Comparison of ENCODE assay signal across 10 mouse cellular contexts in the genomic region with DNA sequence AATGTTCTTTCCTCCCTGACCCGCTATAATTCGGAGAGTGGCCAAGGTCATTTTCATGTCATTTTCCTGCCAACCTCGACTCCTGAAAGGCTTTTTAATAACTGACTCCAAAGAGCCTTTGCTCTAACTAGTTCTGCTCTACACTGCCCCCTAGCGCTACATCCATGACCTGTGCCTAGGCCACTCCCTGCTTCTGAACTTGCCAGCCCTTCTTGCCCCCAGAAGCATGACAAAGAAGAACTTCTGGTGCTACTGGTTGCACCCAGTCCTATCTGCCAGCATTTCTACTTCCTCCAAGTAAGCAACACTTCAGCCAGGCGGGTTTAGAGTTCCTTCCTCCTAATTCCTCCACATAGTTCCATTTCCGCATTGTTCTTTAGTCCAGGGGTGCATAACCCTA. TPM values are rescaled to one million over a fixed set of nuclear protein-coding genes. Genes with fewer than 3 reads are reported as not detected.
DNase-seq lines count a peak whose midpoint lies in the region; TF ChIP-seq lines count a peak whose summit lies in the region.
"Had no signal": no experiment of that assay in that cellular context is flagged by ENCODE, and none has a peak within 500 bp of the region (broad histone marks: within the 10 kb centered on the region; RNA-seq: fewer than 3 reads in every experiment).

No protein-coding gene starts in this region.

- no peak overlapping the region for H3K4me3 ChIP-seq in thymus, adult 2 months (ENCODE audit: control insufficient read depth, insufficient read depth, low read length)
- H3K4me3 ChIP-seq in midbrain, embryonic 10.5 days, result no peak overlapping the region
- H3K4me3 ChIP-seq: embryonic facial prominence, embryonic 13.5 days; liver, embryonic 13.5 days had no signal

- no peaks in the 10 kb centered on the region for H3K36me3 ChIP-seq in thymus, adult 2 months (ENCODE audit: control insufficient read depth, insufficient read depth, low read length)
- H3K36me3 ChIP-seq in midbrain, embryonic 10.5 days, result no peaks in the 10 kb centered on the region
- H3K36me3 ChIP-seq: embryonic facial prominence, embryonic 13.5 days; liver, embryonic 13.5 days had no signal

- H3K9me3 ChIP-seq in midbrain, embryonic 10.5 days (replicated peaks), result no peaks in the 10 kb centered on the region
- H3K9me3 ChIP-seq: embryonic facial prominence, embryonic 13.5 days; liver, embryonic 13.5 days had no signal

- WGBS in thymus, adult 2 months, result 51% methylated on average over 6 of the region's 6 CpGs
- 43% methylated on average over 6 of the region's 6 CpGs for WGBS in midbrain, embryonic 10.5 days

- no peaks in the 10 kb centered on the region for H3K27me3 ChIP-seq in thymus, adult 2 months (ENCODE audit: control insufficient read depth, insufficient read depth, low read length)
- peaks cover 68% of the 10 kb centered on the region for H3K27me3 ChIP-seq in midbrain, embryonic 10.5 days (ENCODE audit: low read depth, poor library complexity, severe bottlenecking)
- H3K27me3 ChIP-seq: liver, embryonic 13.5 days had no signal

- TF ChIP-seq POLR2A in thymus, adult 2 months (IDR thresholded peaks at IDR 0.05; ENCODE audit: control insufficient read depth, extremely low read depth, insufficient read depth, low read length, poor library complexity), result no peak

- no peak overlapping the region for H3K27ac ChIP-seq in thymus, adult 2 months (ENCODE audit: control insufficient read depth, insufficient read depth, low read length)
- no peak overlapping the region for H3K27ac ChIP-seq in midbrain, embryonic 10.5 days (replicated peaks)
- H3K27ac ChIP-seq: embryonic facial prominence, embryonic 13.5 days; liver, embryonic 13.5 days had no signal

- H3K4me1 ChIP-seq in thymus, adult 2 months (replicated peaks; ENCODE audit: control insufficient read depth, insufficient read depth, low read length), result peaks cover 43% of the 10 kb centered on the region
- H3K4me1 ChIP-seq in midbrain, embryonic 10.5 days, result 0 out of 2 replicates have a peak, but pooled peaks cover 3% of the 10 kb centered on the region
- H3K4me1 ChIP-seq: embryonic facial prominence, embryonic 13.5 days; liver, embryonic 13.5 days had no signal

- TF ChIP-seq CTCF in thymus, adult 2 months (IDR thresholded peaks at IDR 0.05; ENCODE audit: borderline replicate concordance, control insufficient read depth, extremely low read depth, insufficient read depth, low read length, poor library complexity), result no peak

- intact Hi-C loops in heart, postnatal 14 days (cut with DNase I), result no loop called here

- peak; percentile 69 for DNase-seq in layer of hippocampus, adult 9-11 months
- DNase-seq in layer of hippocampus, adult 9-10 months (ENCODE audit: low spot score), result no peak
- DNase-seq in NIH3T3 (ENCODE audit: low read depth), result peak; percentile 43
- DNase-seq in cerebellum, adult 11-12 months, result peak; percentile 13
- DNase-seq in heart, postnatal 14 days, result peak; percentile 45 to 66
- peak; percentile 53 to 77 for DNase-seq in lung, postnatal 4 days
- DNase-seq in thymus, adult 2 months, result peak; percentile 72
- no peak for DNase-seq in midbrain, embryonic 10.5 days (ENCODE audit: low spot score)
- DNase-seq: liver, embryonic 13.5 days had no signal

RNA-seq across cellular contexts. Expression of gene Tmsb4x, which starts 20.1 kb away (rescaled TPM):
- total RNA-seq in heart, postnatal 14 days (2021), result 100 to 1,000 TPM; 543 to 602 TPM
- 442 and 583 TPM in 2 replicates for polyA plus RNA-seq in thymus, adult 2 months (2012; rRNA removed)
- 3,605 and 4,052 TPM in 2 replicates for polyA plus RNA-seq in midbrain, embryonic 10.5 days (2016; fragmentation: Nextera tagmentation; extraction: Ambion mirVana)

RNA-seq across cellular contexts. Expression of gene Tlr8, which starts 34.9 kb away (rescaled TPM):
- total RNA-seq in heart, postnatal 14 days (2021), result 1 to 10 TPM; 1.9 to 2.2 TPM
- polyA plus RNA-seq in thymus, adult 2 months (2012; rRNA removed), result 1.1 and 1.6 TPM in 2 replicates
- polyA plus RNA-seq in midbrain, embryonic 10.5 days (2016; fragmentation: Nextera tagmentation; extraction: Ambion mirVana), result 0.30 TPM in 1 of 2 replicates, not detected in the other

Comparison
In these comparisons a context has a peak if more than half of its experiments do, and no peak if none do; other contexts are left out.
1. DNase-seq: peak in layer of hippocampus, adult 9-11 months (single experiment), NIH3T3 (single experiment), cerebellum, adult 11-12 months (single experiment), heart, postnatal 14 days (2 of 2), lung, postnatal 4 days (2 of 2) and thymus, adult 2 months (single experiment); none in layer of hippocampus, adult 9-10 months (single experiment) and midbrain, embryonic 10.5 days (single experiment).